Mouse (Mus musculus): ENCODE data around the gene Faap24. TPM values are rescaled to one million over a fixed set of nuclear protein-coding genes. Genes with fewer than 3 reads are reported as not detected.

The Faap24 gene
- polyA plus RNA-seq, 1 experiment from 2014 or later = 28.2 TPM

Other genes with a start within 250 kb of the Faap24 start
- gene Slc7a10, start 210.5 kb downstream of the Faap24 start, polyA plus RNA-seq (2015; fragmentation: Nextera tagmentation; extraction: Ambion mirVana) = 2.5 and 2.6 TPM in 2 replicates
- gene Lrp3, start 181.3 kb downstream of the Faap24 start, polyA plus RNA-seq (2015; fragmentation: Nextera tagmentation; extraction: Ambion mirVana) = 23.7 and 24.1 TPM in 2 replicates
- 19.3 and 19.5 TPM in 2 replicates for gene Gpatch1, start 78.4 kb downstream of the Faap24 start, polyA plus RNA-seq (2015; fragmentation: Nextera tagmentation; extraction: Ambion mirVana)
- gene Rhpn2, start 62.7 kb downstream of the Faap24 start, polyA plus RNA-seq (2015; fragmentation: Nextera tagmentation; extraction: Ambion mirVana) = 1.1 and 1.3 TPM in 2 replicates
- gene Cep89, start 199 bp upstream of the Faap24 start, polyA plus RNA-seq (2015; fragmentation: Nextera tagmentation; extraction: Ambion mirVana) = 50.6 and 52.3 TPM in 2 replicates
- 0.18 TPM in 1 of 2 replicates, not detected in the other for gene Slc7a9, start 52.0 kb upstream of the Faap24 start, polyA plus RNA-seq (2015; fragmentation: Nextera tagmentation; extraction: Ambion mirVana)
- 0.36 and 0.37 TPM in 2 replicates for gene Tdrd12, start 140.9 kb upstream of the Faap24 start, polyA plus RNA-seq (2015; fragmentation: Nextera tagmentation; extraction: Ambion mirVana)
- gene Nudt19, start 159.5 kb upstream of the Faap24 start, polyA plus RNA-seq (2015; fragmentation: Nextera tagmentation; extraction: Ambion mirVana) = 67.4 and 70.9 TPM in 2 replicates
- gene Rgs9bp, start 188.7 kb upstream of the Faap24 start, polyA plus RNA-seq (2015; fragmentation: Nextera tagmentation; extraction: Ambion mirVana) = 0.03 TPM in 2 replicates
- gene Ankrd27, start 189.4 kb upstream of the Faap24 start, polyA plus RNA-seq (2015; fragmentation: Nextera tagmentation; extraction: Ambion mirVana) = 29.7 and 30.8 TPM in 2 replicates

All from forebrain, embryonic 13.5 days (tissue).